Mouse (Mus musculus) kidney, embryonic 14.5 days (tissue): ENCODE data around the gene Pgd. TPM values are rescaled to one million over a fixed set of nuclear protein-coding genes. Genes with fewer than 3 reads are reported as not detected.
A peak's percentile ranks its signal among the peaks of the same experiment; 100 is the strongest.
"Not testable (repeated sequence)": the region's sequence is repeated elsewhere in the genome, so short reads cannot be mapped to it uniquely, and the experiment has no call there.

Source experiments
- ATAC-seq: fragments of 200-750 bp; cut with Nextera tagmentation; 2 replicates; pipeline ENCODE4 v1.8.0; 2017; ENCODE audit warnings: moderate number of reproducible peaks, mild to moderate bottlenecking, moderate TSS enrichment, moderate library complexity; ENCODE audit not compliant: low FRiP score, low TSS enrichment
- H3K27ac ChIP-seq: fragments of 300-500 bp; sonication (generic); 2 replicates; pipeline ENCODE4 v1.5.1; 2014; ENCODE audit warnings: low read depth, mild to moderate bottlenecking, low read length, moderate library complexity, mixed read lengths
- H3K27me3 ChIP-seq: fragments of 300-500 bp; sonication (generic); 2 replicates; pipeline ENCODE4 v1.6.1; 2014; ENCODE audit warnings: mild to moderate bottlenecking, low read length; ENCODE audit not compliant: control insufficient read depth, insufficient read depth
- H3K36me3 ChIP-seq: fragments of 300-500 bp; sonication (generic); 2 replicates; pipeline ENCODE4 v1.6.1; 2014; ENCODE audit warnings: low read length, mixed read lengths; ENCODE audit not compliant: control insufficient read depth, insufficient read depth
- H3K4me1 ChIP-seq: fragments of 300-500 bp; sonication (generic); 2 replicates; pipeline ENCODE4 v1.6.1; 2014; ENCODE audit warnings: low read length, mixed read lengths; ENCODE audit not compliant: control insufficient read depth, insufficient read depth
- H3K4me2 ChIP-seq: fragments of 300-500 bp; sonication (generic); replicated peaks from 2 replicates; pipeline ENCODE4 v1.6.1; 2014; ENCODE audit warnings: low read depth, mild to moderate bottlenecking, low read length
- H3K4me3 ChIP-seq: fragments of 300-500 bp; sonication (generic); 2 replicates; pipeline ENCODE4 v1.5.1; 2014; ENCODE audit warnings: mild to moderate bottlenecking, low read length
- H3K9ac ChIP-seq: fragments of 300-500 bp; sonication (generic); 2 replicates; pipeline ENCODE4 v1.6.1; 2014; ENCODE audit warnings: low read depth, mild to moderate bottlenecking, low read length, moderate library complexity
- H3K9me3 ChIP-seq: fragments of 300-500 bp; sonication (generic); 2 replicates; pipeline ENCODE4 v1.6.1; 2016; ENCODE audit warnings: low read length; ENCODE audit not compliant: control insufficient read depth
- whole genome bisulfite sequencing: fragments of 180-500 bp; shearing (Covaris S2); extraction: QIAGEN DNeasy Blood & Tissue Kit; methylation state at CpG from one replicate; pipeline ENCODE4 v1.1.7; 2014; 5-methylcytosine and 5-hydroxymethylcytosine counted together
- polyA plus RNA-seq: library from polyadenylated mRNA; unstranded; fragments of >200 nt; fragmentation: Nextera tagmentation; extraction: Ambion mirVana; gene quantifications from 2 replicates; pipeline ENCODE4 v1.2.1, GENCODE M21; 2014

The Pgd gene
- polyA plus RNA-seq, 1 experiment from 2014 or later = 53.6 TPM

DNA sequence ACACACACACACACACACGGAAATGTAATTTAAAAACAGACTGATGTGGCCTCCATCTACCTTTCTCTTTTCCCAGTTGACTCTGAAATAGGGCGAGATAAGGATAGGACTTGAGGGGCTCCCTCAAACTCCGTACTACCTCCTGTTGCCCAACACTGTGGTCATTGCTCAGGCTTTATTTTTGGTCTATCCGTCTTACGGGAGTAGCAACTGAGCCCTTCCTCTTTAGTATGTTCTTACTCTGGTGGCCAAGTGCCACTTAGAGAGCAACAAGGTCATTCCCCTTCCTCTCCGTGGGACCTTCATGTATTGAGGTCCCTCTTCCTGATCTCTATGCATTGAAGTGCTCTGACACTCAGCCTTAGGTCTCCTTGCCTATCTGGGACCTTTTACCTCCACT is 7.1 kb upstream of the Pgd start:
- Histone ChIP-seq H3K9ac (no peak overlapping the region), H3K27me3 (no peaks in the 10 kb centered on the region), H3K4me1 (0 out of 2 replicates have a peak, but pooled peaks cover 3% of the 10 kb centered on the region), H3K4me2 (no peak overlapping the region), H3K36me3 (no peaks in the 10 kb centered on the region), H3K4me3 (no peak overlapping the region), H3K27ac (no peak overlapping the region), H3K9me3 (no peaks in the 10 kb centered on the region)
- ATAC-seq = no peak
- 87% methylated on average over 6 of the region's 6 CpGs for WGBS

DNA sequence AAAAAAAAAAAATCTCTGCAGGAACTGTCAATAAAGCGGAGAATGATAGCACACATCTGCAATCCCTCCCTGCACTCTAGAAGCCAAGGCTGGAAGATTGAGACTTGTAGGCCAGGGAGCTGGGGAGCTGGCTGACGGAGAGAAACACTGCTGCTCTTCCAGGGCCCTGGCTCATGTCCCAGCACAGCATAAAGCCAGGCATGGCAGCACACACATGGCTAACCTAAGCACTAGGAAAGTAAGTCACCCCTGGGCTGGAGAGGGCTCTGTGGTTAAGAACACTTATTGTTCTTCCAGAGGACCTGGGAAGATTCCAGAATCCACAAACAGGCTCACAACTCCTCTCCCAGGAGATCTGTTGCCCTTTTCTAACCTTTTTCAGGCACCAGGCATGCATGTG is 6.1 kb upstream of the Pgd start:
- no peaks in the 10 kb centered on the region for H3K9me3 ChIP-seq
- no peaks in the 10 kb centered on the region for H3K36me3 ChIP-seq
- ATAC-seq = no peak
- WGBS = 58% methylated on average over 2 of the region's 2 CpGs
- no peaks in the 10 kb centered on the region for H3K27me3 ChIP-seq
- H3K4me2 ChIP-seq = no peak overlapping the region
- 0 out of 2 replicates have a peak, but pooled peaks cover 3% of the 10 kb centered on the region for H3K4me1 ChIP-seq
- no peak overlapping the region for H3K9ac ChIP-seq
- peak overlapping the region; percentile 34; the same call in 1 of the 2 replicates for H3K27ac ChIP-seq
- no peak overlapping the region for H3K4me3 ChIP-seq

DNA sequence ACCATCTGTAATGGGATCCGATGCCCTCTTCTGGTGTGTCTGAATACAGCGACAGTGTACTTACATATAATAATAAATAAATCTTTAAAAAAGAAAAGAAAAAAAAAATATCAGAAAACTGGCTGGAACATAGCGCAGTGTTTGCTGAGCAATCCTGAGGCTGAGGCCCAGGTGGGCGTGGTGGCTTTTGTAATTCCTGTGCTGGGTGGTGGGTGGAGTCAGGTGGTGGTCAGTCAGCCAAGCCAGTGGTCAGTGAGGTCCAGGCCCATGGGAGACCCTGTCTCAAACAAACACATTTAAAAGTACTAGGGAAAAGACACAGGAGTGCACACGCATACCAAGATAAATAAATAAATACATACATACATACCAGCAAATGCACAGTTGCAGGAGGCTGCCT is 5.5 kb upstream of the Pgd start:
- Histone ChIP-seq H3K27ac (peak overlapping the region; percentile 34; the same call in 1 of the 2 replicates), H3K9ac (no peak overlapping the region), H3K9me3 (no peaks in the 10 kb centered on the region), H3K36me3 (no peaks in the 10 kb centered on the region), H3K27me3 (no peaks in the 10 kb centered on the region), H3K4me2 (no peak overlapping the region), H3K4me1 (0 out of 2 replicates have a peak, but pooled peaks cover 3% of the 10 kb centered on the region), H3K4me3 (no peak overlapping the region)
- WGBS = 87% methylated on average over 5 of the region's 5 CpGs
- ATAC-seq = no peak

DNA sequence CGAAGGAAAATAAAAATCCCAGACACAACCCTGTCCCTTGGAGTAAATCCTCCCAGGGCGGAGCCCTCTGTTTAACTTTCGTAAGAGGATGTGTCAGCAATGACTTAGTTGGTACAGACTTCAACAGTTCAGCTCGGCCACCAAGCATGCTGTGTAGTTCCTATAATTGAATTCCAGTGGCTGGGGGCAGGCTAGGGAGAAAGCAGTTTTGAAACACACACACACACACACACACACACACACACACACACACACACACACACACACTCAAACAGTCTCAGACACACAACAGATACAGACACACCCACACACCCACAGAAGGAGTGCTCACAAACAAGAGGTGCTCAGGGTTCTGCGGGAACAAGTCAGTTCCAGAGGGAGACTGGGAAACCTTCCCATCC is 5.0 kb upstream of the Pgd start:
- H3K4me2 ChIP-seq = no peak overlapping the region
- no peak overlapping the region for H3K9ac ChIP-seq
- H3K9me3 ChIP-seq = no peaks in the 10 kb centered on the region
- no peak for ATAC-seq
- H3K27me3 ChIP-seq = no peaks in the 10 kb centered on the region
- H3K4me1 ChIP-seq = 0 out of 2 replicates have a peak, but pooled peaks cover 3% of the 10 kb centered on the region
- H3K4me3 ChIP-seq = no peak overlapping the region
- no peaks in the 10 kb centered on the region for H3K36me3 ChIP-seq
- no peak overlapping the region; the same call in 1 of the 2 replicates for H3K27ac ChIP-seq
- WGBS = 64% methylated on average over 5 of the region's 5 CpGs

DNA sequence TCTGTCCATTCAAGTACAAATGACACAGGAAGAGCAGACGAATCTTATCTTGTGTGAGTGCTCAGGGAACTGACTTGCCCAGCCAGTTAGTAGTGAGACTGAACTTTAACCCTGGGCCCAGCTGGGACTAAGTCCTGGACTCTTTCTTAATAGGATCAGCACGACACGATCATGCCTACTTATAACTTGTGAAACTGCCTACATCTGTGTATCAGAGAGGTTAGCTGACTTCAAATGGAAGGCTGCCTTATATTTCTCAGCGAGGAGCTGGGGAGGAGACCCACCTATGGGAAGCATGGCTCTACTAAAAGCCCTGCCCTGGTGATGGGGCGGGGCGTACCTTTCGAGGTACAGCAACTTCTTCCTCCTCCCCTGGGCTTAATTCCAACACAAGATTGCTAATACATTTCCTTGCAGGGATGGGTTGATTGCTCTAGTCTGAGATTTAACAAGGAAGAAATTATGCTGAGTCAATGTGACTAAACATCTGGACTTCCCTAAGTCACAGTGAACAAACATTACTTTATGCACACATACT is 3.9 kb upstream of the Pgd start:
- no peak overlapping the region for H3K4me2 ChIP-seq
- H3K27ac ChIP-seq = no peak overlapping the region
- 0 out of 2 replicates have a peak, but pooled peaks cover 3% of the 10 kb centered on the region for H3K4me1 ChIP-seq
- no peaks in the 10 kb centered on the region for H3K9me3 ChIP-seq
- no peaks in the 10 kb centered on the region for H3K36me3 ChIP-seq
- WGBS = 70% methylated on average over 7 of the region's 7 CpGs
- H3K9ac ChIP-seq = no peak overlapping the region
- no peak for ATAC-seq
- H3K4me3 ChIP-seq = no peak overlapping the region
- no peaks in the 10 kb centered on the region for H3K27me3 ChIP-seq

DNA sequence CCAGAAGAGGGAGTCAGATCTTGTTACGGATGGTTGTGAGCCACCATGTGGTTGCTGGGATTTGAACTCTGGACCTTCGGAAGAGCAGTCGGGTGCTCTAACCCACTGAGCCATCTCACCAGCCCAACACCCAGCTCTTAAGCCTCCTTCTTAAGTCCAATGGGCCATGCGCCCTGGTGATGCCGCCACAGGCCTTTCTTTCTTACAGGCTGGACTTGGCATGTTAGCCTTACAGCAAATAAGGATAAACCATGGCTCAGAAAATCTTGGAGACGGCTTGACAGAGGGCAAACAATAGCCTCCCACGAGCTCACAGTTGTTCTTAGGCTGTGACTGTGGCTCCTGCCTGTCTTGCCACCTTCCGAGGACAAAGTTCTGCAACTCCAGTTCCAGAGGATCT is 3.4 kb upstream of the Pgd start:
- not testable (repeated sequence) for H3K27me3 ChIP-seq, H3K9me3 ChIP-seq, H3K27ac ChIP-seq, H3K4me2 ChIP-seq, ATAC-seq, H3K36me3 ChIP-seq, H3K4me3 ChIP-seq, H3K9ac ChIP-seq, H3K4me1 ChIP-seq
- WGBS = 82% methylated on average over 7 of the region's 8 CpGs

DNA sequence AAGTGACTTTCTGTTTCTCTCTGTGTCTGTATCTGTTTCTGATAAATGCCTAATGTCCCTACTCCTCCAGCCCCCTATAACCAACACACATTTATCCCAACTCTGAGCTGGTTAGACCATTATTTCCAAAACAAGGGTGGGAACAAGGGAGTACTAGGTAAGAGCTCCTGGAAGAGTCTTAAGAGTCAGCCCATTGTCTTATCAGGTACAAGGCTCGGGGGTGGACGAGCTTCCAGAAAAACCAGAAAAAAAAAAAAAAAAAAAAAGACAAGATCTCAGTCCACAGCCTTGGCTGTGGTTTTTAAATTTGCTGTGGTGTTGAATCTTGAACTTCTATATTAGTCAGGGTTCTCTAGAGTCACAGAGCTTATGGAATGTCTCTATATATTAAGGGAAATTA is 1.4 kb upstream of the Pgd start:
- 83% methylated on average over 2 of the region's 2 CpGs for WGBS
- no peak overlapping the region for H3K4me3 ChIP-seq
- 0 out of 2 replicates have a peak, but pooled peaks cover 3% of the 10 kb centered on the region for H3K4me1 ChIP-seq
- no peak for ATAC-seq
- H3K36me3 ChIP-seq = peaks cover 16% of the 10 kb centered on the region; the same call in 1 of the 2 replicates
- no peaks in the 10 kb centered on the region for H3K9me3 ChIP-seq
- no peak overlapping the region for H3K9ac ChIP-seq
- no peak overlapping the region for H3K27ac ChIP-seq
- H3K27me3 ChIP-seq = no peaks in the 10 kb centered on the region
- no peak overlapping the region; the same call in 1 of the 2 replicates for H3K4me2 ChIP-seq

DNA sequence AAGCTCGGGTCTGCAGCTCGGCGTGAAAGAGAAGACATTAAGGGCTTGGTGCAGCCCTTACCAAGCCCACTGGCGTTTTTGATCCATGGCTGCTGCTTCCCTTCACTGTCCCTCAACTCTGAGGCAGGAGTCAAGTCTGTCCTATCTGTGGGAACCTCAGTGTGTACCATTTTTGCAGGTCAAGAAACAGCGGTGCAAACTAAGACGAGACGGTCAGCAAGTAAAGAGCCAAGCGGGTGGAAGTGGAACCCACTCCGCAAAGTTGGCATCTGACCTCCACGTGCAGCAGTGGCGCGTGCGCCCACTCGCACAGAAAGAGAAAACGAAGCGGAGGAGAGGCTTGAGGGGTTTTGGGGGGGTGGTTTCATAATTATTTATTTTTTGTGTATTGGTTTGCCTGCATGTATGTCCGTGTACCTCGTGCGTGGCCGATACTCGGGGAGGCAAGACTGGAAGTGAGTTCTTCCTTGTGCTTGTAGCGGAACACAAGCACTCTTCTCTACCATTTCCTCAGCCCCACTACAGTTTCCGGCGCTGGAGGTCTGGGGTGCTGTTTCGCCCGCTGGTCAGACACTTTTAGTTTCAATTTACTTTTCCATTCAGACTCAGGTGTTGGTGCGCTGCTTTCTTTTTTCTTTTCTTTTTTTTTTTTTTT is 513 bp upstream of the Pgd start:
- under 1% methylated on average over 27 of the region's 27 CpGs for WGBS
- peaks cover 24% of the 10 kb centered on the region; the same call in 1 of the 2 replicates for H3K36me3 ChIP-seq
- peak; percentile 56 for ATAC-seq
- H3K9ac ChIP-seq = peak overlapping the region; percentile 81
- no peaks in the 10 kb centered on the region for H3K27me3 ChIP-seq
- peak overlapping the region; percentile 77; the same call in 1 of the 2 replicates for H3K27ac ChIP-seq
- no peaks in the 10 kb centered on the region for H3K9me3 ChIP-seq
- peak overlapping the region; percentile 85 for H3K4me2 ChIP-seq
- H3K4me1 ChIP-seq = no peaks in the 10 kb centered on the region
- peak overlapping the region; percentile 92 for H3K4me3 ChIP-seq

DNA sequence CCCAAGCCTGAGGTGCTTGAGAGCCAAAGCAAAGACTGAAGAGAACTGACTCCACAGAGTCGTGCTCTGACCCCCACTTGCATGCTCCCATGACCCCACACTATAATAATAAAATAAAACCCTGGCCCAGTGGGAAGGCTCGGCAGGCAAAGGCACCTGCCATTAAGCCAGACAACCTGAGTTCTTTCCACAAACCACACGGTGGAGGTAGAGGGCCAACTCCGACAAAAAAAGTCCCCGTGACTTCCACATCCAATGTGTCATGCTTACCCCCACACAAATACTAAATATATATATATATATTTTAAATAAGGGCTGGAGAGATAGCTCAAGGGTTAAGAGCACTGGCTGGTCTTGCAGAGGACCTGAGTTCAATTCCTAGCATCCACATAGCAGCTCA is 2.4 kb downstream of the Pgd start:
- no peak for ATAC-seq
- Histone ChIP-seq H3K27me3 (no peaks in the 10 kb centered on the region), H3K4me3 (no peak overlapping the region), H3K4me1 (no peaks in the 10 kb centered on the region), H3K4me2 (no peak overlapping the region), H3K36me3 (peaks cover 53% of the 10 kb centered on the region), H3K9ac (no peak overlapping the region), H3K27ac (no peak overlapping the region), H3K9me3 (no peaks in the 10 kb centered on the region)
- 50% methylated on average over 5 of the region's 5 CpGs for WGBS
